Mouse (Mus musculus): ENCODE measurements around the gene Tm4sf20.
A peak's percentile ranks its signal among the peaks of the same experiment; 100 is the strongest.

Tm4sf20 gene

GRCm38 (mm10) chr1:82768269-82768668, at the start of gene Tm4sf20:
Gene Tm4sf20, minus strand, starts transcription at chr1:82768461.
- DNase-seq: no peak

- DNase-seq: no peak
Measured at GRCm38 (mm10) chr1:82815941-82816716, 47.9 kb upstream of the Tm4sf20 start.

GRCm38 (mm10) chr1:82811766-82812165, 43.5 kb upstream of the Tm4sf20 start:
- no peak for DNase-seq

- DNase-seq: no peak
Measured at GRCm38 (mm10) chr1:82808564-82808963, 40.3 kb upstream of the Tm4sf20 start.

GRCm38 (mm10) chr1:82807206-82807605, 38.9 kb upstream of the Tm4sf20 start:
- DNase-seq: no peak

GRCm38 (mm10) chr1:82806391-82806790, 38.1 kb upstream of the Tm4sf20 start:
- no peak for DNase-seq

- no peak for DNase-seq
Measured at GRCm38 (mm10) chr1:82804059-82804458, 35.8 kb upstream of the Tm4sf20 start.

- no peak for DNase-seq
Measured at GRCm38 (mm10) chr1:82803608-82804007, 35.3 kb upstream of the Tm4sf20 start.

GRCm38 (mm10) chr1:82801105-82801783, 33.0 kb upstream of the Tm4sf20 start:
- peak; percentile 40 to 49 for DNase-seq

GRCm38 (mm10) chr1:82798922-82799321, 30.7 kb upstream of the Tm4sf20 start:
- no peak for DNase-seq

- no peak for DNase-seq
Measured at GRCm38 (mm10) chr1:82798304-82798703, 30.0 kb upstream of the Tm4sf20 start.

- no peak for DNase-seq
Measured at GRCm38 (mm10) chr1:82797088-82797487, 28.8 kb upstream of the Tm4sf20 start.

GRCm38 (mm10) chr1:82795702-82796443, 27.6 kb upstream of the Tm4sf20 start:
- no peak for DNase-seq

- DNase-seq: no peak
Measured at GRCm38 (mm10) chr1:82795211-82795610, 26.9 kb upstream of the Tm4sf20 start.

- peak; percentile 39 to 60 for DNase-seq
Measured at GRCm38 (mm10) chr1:82793986-82794385, 25.7 kb upstream of the Tm4sf20 start.

GRCm38 (mm10) chr1:82793110-82793509, 24.8 kb upstream of the Tm4sf20 start:
- DNase-seq: no peak

- DNase-seq: no peak
Measured at GRCm38 (mm10) chr1:82792238-82792637, 24.0 kb upstream of the Tm4sf20 start.

GRCm38 (mm10) chr1:82791105-82791504, 22.8 kb upstream of the Tm4sf20 start:
- DNase-seq: peak; percentile 41 to 43

- DNase-seq: peak; percentile 56 to 65
Measured at GRCm38 (mm10) chr1:82788070-82788469, 19.8 kb upstream of the Tm4sf20 start.

- DNase-seq: peak; percentile 84 to 86
Measured at GRCm38 (mm10) chr1:82787414-82787813, 19.2 kb upstream of the Tm4sf20 start.

GRCm38 (mm10) chr1:82785546-82785945, 17.3 kb upstream of the Tm4sf20 start:
- DNase-seq: peak in 1 of 2 experiments; percentile 18

GRCm38 (mm10) chr1:82783559-82783958, 15.3 kb upstream of the Tm4sf20 start:
- no peak for DNase-seq

- DNase-seq: no peak
Measured at GRCm38 (mm10) chr1:82779388-82779966, 11.2 kb upstream of the Tm4sf20 start.
